Mouse (Mus musculus): Measurements from ENCODE around the gene Dnajc5g. TPM values are rescaled to one million over a fixed set of nuclear protein-coding genes. Genes with fewer than 3 reads are reported as not detected.

Gene Dnajc5g
- polyA plus RNA-seq (2012; rRNA removed) = not detected in 2 replicates

DNA sequence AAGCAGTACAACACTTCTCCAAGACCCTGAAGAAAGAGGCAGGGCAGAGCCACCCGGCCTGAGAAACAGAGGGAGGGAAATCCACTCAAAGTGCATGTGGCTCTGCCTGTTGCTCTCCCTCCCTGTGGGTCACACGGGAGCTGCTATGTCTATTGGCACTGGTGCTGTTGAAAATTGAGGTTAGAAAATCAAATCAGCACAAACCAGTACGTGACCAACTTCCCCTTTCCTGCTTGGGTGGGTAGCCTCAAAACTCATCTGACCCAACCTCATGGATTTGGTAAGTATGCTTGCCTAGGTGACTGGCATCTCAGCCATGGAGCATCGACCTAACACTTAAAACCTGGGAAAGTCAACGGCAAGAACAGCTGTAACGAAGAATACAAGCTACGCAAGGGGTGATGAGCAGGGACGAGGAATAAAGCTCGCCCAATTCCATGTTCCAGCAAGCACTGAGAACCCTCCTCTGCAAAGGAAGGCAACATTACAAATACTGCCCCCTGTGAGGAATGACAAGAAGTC, at the start of gene Dnajc5g:
TSS of gene Dnajc5g (plus strand) at position 472 of the 522 bp plus-strand sequence.
- H3K4me3 ChIP-seq (ENCODE audit: insufficient read depth, low read depth, low read length) = no peak within 1 kb of the TSS
- H3K27ac ChIP-seq (ENCODE audit: insufficient read depth, low read depth, low read length) = no peak within 1 kb of the TSS
- WGBS = 77% methylated on average over 9 of the region's 9 CpGs
- TF ChIP-seq CTCF (conservative IDR thresholded peaks at IDR 0.05; ENCODE audit: insufficient read depth, insufficient read length, low read depth, low read length) (no peak), POLR2A (IDR thresholded peaks at IDR 0.05; ENCODE audit: low read depth, low read length) (no peak)
- H3K4me1 ChIP-seq (ENCODE audit: control insufficient read depth, insufficient read depth, low read length) = no peaks in the 10 kb centered on the region
- H3K27me3 ChIP-seq (replicated peaks; ENCODE audit: control insufficient read depth, insufficient read depth, low read length) = no peaks in the 10 kb centered on the region
- no peak for DNase-seq
- H3K36me3 ChIP-seq (ENCODE audit: control insufficient read depth, insufficient read depth, low read length) = no peaks in the 10 kb centered on the region

DNA sequence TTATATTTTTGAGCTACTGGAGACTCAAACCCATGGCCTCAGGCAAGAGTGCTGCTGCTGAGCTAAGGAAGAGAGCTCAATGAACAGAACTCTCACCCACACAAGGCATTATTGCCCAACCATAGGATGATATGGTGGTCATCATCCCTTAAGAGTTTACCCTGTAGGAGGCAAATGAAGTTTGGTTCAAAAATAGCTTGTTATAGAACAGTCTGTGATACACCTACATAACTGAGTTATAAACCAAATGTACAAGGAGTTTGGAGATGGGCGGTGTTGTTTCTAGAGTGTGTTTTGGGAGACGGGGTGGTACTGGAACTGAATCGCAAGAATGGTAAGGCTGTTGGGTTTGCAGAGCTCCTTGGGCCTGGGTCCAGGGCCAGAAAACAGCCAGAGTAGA, 36.3 kb upstream of the Dnajc5g start:
- Histone ChIP-seq H3K27me3 (replicated peaks; ENCODE audit: control insufficient read depth, insufficient read depth, low read length) (no peaks in the 10 kb centered on the region), H3K4me3 (ENCODE audit: insufficient read depth, low read depth, low read length) (no peak overlapping the region), H3K27ac (ENCODE audit: insufficient read depth, low read depth, low read length) (no peak overlapping the region), H3K36me3 (ENCODE audit: control insufficient read depth, insufficient read depth, low read length) (no peaks in the 10 kb centered on the region; the same call in 1 of the 2 replicates), H3K4me1 (ENCODE audit: control insufficient read depth, insufficient read depth, low read length) (no peaks in the 10 kb centered on the region)
- TF ChIP-seq POLR2A (IDR thresholded peaks at IDR 0.05; ENCODE audit: low read depth, low read length) (no peak), CTCF (conservative IDR thresholded peaks at IDR 0.05; ENCODE audit: insufficient read depth, insufficient read length, low read depth, low read length) (no peak)
- no peak for DNase-seq
- over 99% methylated on average over 3 of the region's 3 CpGs for WGBS

DNA sequence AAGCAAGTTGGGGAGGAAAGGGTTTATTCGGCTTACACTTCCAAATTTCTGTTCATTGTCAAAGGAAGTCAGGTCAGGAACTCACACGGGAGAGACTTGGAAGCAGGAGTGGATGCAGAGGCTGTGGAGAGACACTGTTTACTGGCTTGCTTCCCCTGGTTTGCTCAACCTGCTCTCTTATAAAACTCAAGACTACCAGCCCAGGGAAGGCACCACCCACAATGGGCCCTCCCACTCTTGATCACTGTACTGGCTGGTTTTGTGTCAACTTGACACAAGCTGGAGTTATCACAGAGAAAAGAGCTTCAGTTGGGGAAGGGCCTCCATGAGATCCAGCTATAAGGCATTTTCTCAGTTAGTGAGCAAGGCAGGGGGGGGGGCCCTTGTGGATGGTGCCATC, 35.0 kb upstream of the Dnajc5g start:
- Histone ChIP-seq H3K27me3 (replicated peaks; ENCODE audit: control insufficient read depth, insufficient read depth, low read length) (no peaks in the 10 kb centered on the region), H3K36me3 (ENCODE audit: control insufficient read depth, insufficient read depth, low read length) (no peaks in the 10 kb centered on the region; the same call in 1 of the 2 replicates), H3K4me3 (ENCODE audit: insufficient read depth, low read depth, low read length) (no peak overlapping the region), H3K27ac (ENCODE audit: insufficient read depth, low read depth, low read length) (no peak overlapping the region), H3K4me1 (ENCODE audit: control insufficient read depth, insufficient read depth, low read length) (no peaks in the 10 kb centered on the region)
- no peak for DNase-seq
- WGBS = 77% methylated on average over 2 of the region's 2 CpGs
- no peak for TF ChIP-seq POLR2A (IDR thresholded peaks at IDR 0.05; ENCODE audit: low read depth, low read length)

DNA sequence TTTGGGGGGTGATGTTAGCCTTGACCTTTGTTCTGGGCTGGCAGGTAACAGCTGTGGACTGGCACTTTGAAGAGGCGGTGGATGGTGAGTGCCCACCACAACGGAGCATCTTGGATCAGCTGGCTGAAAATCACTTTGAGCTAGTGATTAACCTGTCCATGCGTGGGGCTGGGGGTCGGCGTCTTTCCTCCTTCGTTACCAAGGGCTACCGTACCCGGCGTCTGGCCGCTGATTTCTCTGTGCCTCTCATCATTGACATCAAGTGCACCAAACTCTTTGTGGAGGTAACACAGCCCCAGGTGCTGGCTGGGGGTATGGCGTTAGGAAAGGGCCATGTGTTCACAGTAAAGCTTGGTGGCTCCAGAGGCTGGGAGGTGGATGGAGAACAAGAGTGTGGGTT, 34.3 kb upstream of the Dnajc5g start:
- Histone ChIP-seq H3K36me3 (ENCODE audit: control insufficient read depth, insufficient read depth, low read length) (no peaks in the 10 kb centered on the region; the same call in 1 of the 2 replicates), H3K4me3 (ENCODE audit: insufficient read depth, low read depth, low read length) (no peak overlapping the region), H3K27ac (ENCODE audit: insufficient read depth, low read depth, low read length) (no peak overlapping the region), H3K27me3 (replicated peaks; ENCODE audit: control insufficient read depth, insufficient read depth, low read length) (no peaks in the 10 kb centered on the region), H3K4me1 (ENCODE audit: control insufficient read depth, insufficient read depth, low read length) (no peaks in the 10 kb centered on the region)
- TF ChIP-seq POLR2A (IDR thresholded peaks at IDR 0.05; ENCODE audit: low read depth, low read length) (no peak), CTCF (conservative IDR thresholded peaks at IDR 0.05; ENCODE audit: insufficient read depth, insufficient read length, low read depth, low read length) (no peak)
- DNase-seq = no peak
- WGBS = 90% methylated on average over 11 of the region's 11 CpGs

DNA sequence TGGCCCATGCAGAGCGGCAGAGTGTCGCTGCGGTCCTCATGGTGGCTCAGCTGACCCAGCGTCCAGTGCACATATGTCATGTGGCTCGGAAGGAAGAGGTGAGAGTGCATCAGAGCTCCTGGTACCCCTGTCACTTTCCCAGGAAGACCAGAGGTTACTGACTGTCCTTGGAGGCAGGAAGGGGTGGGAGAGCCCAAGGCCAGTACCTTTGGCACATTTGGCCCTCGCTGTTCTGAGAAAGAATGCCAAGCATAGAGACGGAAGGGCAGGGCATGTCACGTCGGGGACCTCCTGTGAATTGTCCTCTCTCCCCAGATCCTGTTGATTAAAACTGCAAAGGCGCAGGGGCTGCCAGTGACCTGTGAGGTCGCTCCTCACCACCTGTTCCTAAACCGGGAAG, 32.9 kb upstream of the Dnajc5g start:
- no peak for DNase-seq
- WGBS = 91% methylated on average over 12 of the region's 12 CpGs
- Histone ChIP-seq H3K27ac (ENCODE audit: insufficient read depth, low read depth, low read length) (no peak overlapping the region), H3K4me3 (ENCODE audit: insufficient read depth, low read depth, low read length) (no peak overlapping the region), H3K4me1 (ENCODE audit: control insufficient read depth, insufficient read depth, low read length) (no peaks in the 10 kb centered on the region), H3K36me3 (ENCODE audit: control insufficient read depth, insufficient read depth, low read length) (no peaks in the 10 kb centered on the region; the same call in 1 of the 2 replicates), H3K27me3 (replicated peaks; ENCODE audit: control insufficient read depth, insufficient read depth, low read length) (no peaks in the 10 kb centered on the region)
- TF ChIP-seq POLR2A (IDR thresholded peaks at IDR 0.05; ENCODE audit: low read depth, low read length) (no peak), CTCF (conservative IDR thresholded peaks at IDR 0.05; ENCODE audit: insufficient read depth, insufficient read length, low read depth, low read length) (no peak)

DNA sequence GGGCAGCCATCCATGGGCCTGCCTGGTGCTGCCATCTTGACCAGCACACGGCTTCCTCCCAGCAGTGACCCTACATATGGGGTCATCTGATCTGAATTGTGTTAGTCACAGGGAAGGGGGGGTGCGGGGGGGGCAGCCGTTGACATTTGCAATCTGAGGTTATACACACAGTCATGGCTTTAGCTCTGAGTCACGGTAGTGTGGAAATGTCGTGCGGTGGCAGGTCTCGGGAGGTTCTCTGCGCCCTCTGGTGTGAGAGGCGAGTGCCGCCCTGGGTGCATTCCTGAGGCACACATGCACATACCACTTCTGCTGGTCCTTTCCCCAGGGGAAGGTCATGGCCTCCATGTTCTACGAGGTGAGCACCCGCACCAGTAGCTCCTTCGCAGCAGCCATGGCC, 29.7 kb upstream of the Dnajc5g start:
- TF ChIP-seq POLR2A (IDR thresholded peaks at IDR 0.05; ENCODE audit: low read depth, low read length) (no peak), CTCF (conservative IDR thresholded peaks at IDR 0.05; ENCODE audit: insufficient read depth, insufficient read length, low read depth, low read length) (no peak)
- Histone ChIP-seq H3K4me3 (ENCODE audit: insufficient read depth, low read depth, low read length) (no peak overlapping the region), H3K4me1 (ENCODE audit: control insufficient read depth, insufficient read depth, low read length) (no peaks in the 10 kb centered on the region), H3K36me3 (ENCODE audit: control insufficient read depth, insufficient read depth, low read length) (no peaks in the 10 kb centered on the region; the same call in 1 of the 2 replicates), H3K27me3 (replicated peaks; ENCODE audit: control insufficient read depth, insufficient read depth, low read length) (no peaks in the 10 kb centered on the region), H3K27ac (ENCODE audit: insufficient read depth, low read depth, low read length) (no peak overlapping the region)
- 77% methylated on average over 13 of the region's 13 CpGs for WGBS
- DNase-seq = no peak

DNA sequence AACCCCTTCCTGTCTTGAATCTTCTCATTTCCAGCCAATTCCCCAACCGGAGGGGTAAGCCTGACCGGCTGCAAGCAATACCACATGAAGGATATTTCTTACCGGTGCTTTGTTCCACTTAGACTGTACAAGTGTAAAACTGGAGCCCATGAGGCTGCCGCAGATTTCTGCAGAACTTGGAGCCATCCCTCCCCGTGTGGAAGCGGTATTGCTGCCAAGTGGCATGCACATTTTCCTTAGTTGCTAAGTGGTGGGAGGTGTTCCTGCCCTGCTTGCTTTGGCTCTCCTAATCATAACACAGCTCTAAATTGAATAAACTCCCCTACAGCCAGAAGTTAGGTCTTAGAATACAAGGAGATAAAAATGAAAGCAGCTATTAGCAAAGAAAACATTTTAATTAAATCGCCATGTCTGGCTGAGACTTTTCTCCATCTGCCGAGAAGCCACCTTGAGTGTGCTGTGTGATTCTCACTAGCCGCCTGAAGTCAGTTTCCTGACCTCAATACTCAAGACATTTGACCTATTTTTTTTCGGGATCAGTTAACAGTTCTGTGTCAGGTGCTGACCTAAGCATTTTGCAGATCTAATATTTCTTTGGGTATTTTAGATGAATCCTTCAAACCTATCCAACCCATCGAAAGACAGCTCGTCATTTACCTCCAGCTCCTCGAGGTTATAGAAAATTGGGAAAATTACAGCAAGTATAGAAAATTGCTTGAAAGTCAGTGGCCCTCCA, 25.9 kb upstream of the Dnajc5g start:
- no peak for DNase-seq
- Histone ChIP-seq H3K4me1 (ENCODE audit: control insufficient read depth, insufficient read depth, low read length) (no peaks in the 10 kb centered on the region), H3K27ac (ENCODE audit: insufficient read depth, low read depth, low read length) (no peak overlapping the region), H3K36me3 (ENCODE audit: control insufficient read depth, insufficient read depth, low read length) (no peaks in the 10 kb centered on the region), H3K4me3 (ENCODE audit: insufficient read depth, low read depth, low read length) (no peak overlapping the region), H3K27me3 (replicated peaks; ENCODE audit: control insufficient read depth, insufficient read depth, low read length) (no peaks in the 10 kb centered on the region)
- 68% methylated on average over 13 of the region's 13 CpGs for WGBS
- TF ChIP-seq CTCF (conservative IDR thresholded peaks at IDR 0.05; ENCODE audit: insufficient read depth, insufficient read length, low read depth, low read length) = no peak
- TF ChIP-seq POLR2A (IDR thresholded peaks at IDR 0.05; ENCODE audit: low read depth, low read length) = no peak
